Mouse (Mus musculus) liver, postnatal 0 days (tissue): ENCODE measurements around the gene Pvr.

Experiments used
- CTCF ChIP-seq: sonication (generic); IDR thresholded peaks from 2 replicates; pipeline ENCODE4 v1.5.1; 2016; ENCODE audit warnings: antibody characterized with exemption, low read depth
- EP300 ChIP-seq: IDR thresholded peaks from 2 replicates; pipeline ENCODE4 v1.6.1; 2016; ENCODE audit warnings: antibody characterized with exemption, low read depth, mild to moderate bottlenecking

- TF ChIP-seq CTCF, result no peak
- no peak for TF ChIP-seq EP300
Observed at GRCm38 (mm10) chr7:19948956-19949355, 28.0 kb upstream of the Pvr start.
